Mouse (Mus musculus): ENCODE measurements at regions not wholly inside any gene's neighbourhood (a gene's known extent, or its start where the extent isn't known, plus 50 kb on each side); places are given as distances from the start of the nearest gene placed in this dataset.

DNA sequence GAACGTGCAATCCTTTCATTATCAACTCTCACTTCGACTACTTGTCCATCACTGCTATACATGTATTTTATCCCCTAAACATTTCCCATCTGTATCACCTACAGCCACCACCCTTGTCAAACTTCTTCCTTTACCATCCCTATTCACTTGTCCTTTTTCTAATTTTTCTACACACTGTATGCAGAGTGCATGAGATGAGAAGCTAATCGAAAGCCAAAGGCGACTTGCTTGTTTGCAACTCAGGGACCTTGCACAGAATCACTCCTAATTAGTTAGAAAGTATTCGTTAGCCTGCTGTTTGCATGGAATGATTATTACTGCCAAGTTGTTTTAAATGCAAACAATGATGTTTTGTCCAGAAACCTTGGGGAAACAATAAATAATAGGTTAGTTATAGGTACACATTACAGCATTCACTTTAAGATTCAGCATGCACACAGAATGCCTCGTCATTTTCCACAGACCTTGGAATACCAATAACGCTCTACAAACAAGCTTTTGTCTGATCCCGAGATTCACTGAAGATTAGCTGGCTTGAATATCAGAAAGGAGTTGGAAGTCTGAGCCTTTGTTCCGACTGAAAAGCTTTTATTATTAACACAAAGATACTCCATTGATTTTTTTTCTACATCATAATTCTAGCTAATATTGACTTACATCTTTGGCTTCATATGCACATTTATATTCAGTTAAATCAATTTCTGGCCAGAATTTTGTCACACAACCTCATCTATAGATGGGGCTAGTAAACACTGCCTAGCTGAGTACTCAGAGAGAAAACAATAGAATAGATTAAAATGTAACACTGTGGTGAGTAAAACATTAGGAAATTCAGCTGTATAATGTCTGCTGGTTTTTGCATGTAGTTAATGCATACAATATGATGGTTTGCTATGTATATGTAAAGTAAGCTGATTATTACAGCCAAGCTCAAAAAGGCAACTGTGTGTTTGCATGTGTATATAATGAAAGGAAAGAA is 130.4 kb upstream of the Cxadr start:
- DNase-seq (ENCODE audit: low spot score in 2 of 2): no peak

DNA sequence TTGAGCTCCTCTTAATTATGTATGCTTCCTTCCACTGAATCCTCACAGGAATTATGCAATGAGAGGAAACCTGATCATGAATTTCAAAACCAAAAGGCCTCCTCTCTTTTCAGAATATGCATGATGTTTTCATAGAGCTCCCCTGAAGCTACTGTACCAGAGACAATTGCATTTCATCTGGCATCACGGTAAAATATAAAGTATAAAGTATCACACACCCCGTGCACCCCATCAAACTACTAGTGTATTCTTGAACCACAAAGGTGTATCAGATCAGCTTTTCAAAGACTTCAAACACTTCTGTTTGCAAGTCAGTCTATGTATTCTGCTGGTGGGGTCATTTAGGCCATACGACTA is 144.4 kb upstream of the Cxadr start:
- no peak for DNase-seq (ENCODE audit: low spot score in 2 of 2)

DNA sequence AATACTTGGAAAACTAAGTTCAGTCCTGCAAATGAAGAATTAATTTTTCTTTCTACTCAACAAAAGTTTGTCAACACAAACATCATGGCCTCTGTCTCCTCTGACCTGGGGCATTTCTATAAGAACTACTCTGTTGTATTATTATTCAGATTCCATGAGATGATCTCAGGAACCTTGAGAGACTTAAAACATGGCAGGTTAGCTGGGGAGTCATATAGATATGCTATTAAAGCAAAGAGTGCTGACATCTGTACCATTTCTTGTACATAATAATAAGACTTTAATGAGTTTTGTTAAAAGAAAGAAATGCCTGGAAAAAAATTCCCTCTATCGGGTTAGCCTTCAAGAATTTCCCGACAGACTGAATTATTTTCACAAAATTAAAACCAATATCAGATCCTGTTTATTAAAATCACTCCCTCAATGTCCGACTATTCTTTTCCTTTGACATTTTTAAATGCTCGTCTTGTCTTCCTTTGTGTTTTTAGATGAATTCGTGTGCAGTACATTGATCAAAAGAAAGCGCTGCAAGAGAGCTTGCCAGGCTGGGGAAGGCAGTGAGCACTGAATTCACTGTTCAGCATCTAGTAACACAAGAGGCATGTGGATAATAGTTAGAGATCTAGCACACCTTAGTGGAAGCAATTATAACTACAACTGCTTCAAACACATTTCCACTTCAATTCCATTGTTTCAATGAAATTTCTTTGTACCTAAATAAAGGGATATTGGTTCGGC is 145.0 kb upstream of the Cxadr start:
- peak; percentile 34 to 87 for DNase-seq (ENCODE audit: low spot score in 2 of 2)

DNA sequence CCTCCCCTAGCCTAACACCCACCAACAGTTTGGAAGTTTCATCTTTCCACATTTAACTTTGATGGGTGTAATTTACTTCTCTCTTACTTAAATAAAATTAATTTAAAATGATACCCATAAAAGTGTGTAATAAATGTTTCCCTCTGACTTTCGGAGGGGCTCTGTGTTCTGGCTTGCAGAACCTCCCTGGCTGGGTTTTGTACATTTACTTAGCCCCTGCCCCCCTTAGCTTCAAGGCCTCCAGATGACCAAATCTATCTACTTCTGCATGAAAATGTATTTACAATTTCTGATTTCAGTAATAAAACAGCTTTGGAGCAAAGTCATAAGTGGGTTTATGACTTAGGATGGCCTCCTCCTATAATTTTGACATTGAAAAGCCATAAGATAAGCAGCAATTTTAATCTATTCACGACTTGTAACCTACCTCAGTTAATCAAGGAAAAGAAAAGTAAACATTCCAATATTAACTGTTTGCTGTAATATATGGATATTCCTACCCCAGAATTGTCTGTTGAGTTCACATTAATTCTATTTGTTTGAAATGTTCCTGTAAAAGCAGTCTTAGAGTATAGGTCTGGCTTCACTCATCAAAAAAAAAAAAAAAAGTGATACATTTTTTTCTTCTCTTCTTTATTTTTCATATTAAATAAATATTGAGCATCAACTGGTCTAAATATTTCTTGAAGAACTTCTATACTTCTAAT is 147.2 kb upstream of the Cxadr start:
- no peak for DNase-seq (ENCODE audit: low spot score in 2 of 2)

DNA sequence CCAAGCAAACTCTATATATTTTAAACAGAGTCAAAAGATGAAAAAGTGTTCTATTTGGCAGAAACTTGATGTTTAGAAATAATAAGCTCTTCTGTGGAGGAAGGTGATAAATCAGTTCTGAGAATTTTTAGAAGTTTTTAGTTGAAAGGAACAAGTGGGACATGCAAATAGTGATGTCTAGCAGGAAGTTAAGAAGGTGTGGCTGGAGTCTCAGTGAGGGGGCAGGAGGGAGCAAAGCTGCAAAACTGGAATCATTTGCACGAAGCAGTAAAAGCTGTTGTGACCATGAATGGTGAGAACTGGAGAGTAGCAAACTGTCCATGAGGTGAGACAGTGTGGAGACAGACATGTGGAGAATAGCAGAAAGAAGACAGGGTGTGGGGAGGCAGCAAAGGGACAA is 157.1 kb upstream of the Cxadr start:
- no peak for DNase-seq (ENCODE audit: low spot score in 2 of 2)

DNA sequence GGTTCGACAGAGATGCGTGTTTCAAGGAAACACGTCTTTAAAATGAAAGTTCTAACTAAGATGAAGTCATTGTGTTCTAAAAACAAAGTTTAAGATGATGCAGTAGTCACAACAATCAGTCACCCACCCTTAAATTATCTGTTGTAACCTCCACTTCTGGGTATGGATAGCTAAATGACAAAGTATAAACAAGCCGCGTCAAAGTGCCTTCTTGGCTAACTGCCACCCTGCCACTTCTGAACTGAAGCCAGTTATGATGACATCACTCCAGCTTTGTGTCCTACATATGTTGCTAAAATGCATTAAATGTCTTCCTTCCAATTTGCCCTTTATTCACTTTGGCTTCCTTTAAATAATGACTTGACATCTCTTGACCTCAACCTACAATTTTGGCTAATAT is 165.8 kb upstream of the Cxadr start:
- DNase-seq (ENCODE audit: low spot score in 2 of 2): no peak

DNA sequence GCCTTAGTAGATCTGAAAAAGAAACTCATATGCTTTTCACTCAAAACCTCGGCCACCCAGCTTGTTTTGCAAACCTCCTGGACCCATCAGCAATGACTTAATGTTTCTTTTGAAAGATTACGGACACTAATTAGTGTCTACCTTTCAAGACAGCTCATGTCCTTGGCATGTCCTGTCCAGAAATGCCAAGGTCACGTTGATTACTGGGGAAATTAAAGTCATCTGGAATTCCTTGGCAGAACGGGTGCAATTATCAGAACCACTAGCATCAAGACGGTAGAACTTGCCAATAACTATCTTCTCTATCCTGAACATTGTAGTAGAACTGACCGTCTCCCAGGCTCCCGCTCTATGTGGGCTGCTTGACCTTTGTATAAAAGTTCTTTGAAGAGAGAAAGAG is 166.8 kb upstream of the Cxadr start:
- no peak for DNase-seq (ENCODE audit: low spot score in 2 of 2)

DNA sequence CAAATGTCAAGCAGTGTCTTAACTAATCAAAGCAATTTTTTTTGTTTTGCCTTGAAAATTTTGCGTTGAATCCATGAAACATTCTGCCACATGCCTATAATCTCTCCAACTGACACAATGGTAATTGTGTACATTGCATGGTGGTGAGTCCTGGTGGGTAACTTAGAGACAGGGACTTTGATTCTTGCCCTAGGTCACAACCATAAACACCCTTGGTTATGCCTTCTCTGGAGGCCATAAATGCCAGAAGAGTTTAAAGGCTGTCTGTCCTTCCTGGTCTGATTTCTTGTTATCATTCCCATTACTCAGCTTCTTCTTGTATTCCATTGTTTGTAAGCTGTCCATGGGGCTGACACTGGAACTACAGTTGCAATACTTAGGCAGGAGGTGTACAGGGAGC is 179.6 kb upstream of the Cxadr start:
- no peak for DNase-seq (ENCODE audit: low spot score in 2 of 2)

DNA sequence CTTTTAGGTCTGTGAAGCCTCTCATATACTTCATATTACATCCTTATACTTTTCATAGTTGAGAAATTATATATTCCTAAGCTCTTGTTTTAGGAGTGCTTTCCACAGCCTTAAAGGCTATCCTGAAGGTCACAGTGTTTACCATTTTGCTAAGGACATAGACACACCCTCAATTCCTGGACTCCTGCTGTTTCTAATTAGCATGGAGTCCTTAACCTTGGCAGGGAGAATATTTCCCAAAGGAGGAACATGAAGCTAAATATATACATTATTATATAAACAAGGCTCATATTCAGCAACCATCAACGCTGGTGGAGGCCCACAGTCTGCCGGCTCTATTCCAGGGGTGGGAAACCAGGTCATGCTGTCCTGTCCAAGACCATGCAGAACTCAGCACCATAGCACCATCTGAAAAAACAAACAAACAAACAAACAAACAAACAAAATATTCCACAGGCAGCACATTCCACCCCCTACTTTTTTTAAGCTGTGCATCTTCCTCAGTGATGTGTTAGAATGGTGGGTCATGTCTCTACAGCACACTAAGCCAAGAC is 180.9 kb upstream of the Cxadr start:
- DNase-seq (ENCODE audit: low spot score in 2 of 2): no peak

DNA sequence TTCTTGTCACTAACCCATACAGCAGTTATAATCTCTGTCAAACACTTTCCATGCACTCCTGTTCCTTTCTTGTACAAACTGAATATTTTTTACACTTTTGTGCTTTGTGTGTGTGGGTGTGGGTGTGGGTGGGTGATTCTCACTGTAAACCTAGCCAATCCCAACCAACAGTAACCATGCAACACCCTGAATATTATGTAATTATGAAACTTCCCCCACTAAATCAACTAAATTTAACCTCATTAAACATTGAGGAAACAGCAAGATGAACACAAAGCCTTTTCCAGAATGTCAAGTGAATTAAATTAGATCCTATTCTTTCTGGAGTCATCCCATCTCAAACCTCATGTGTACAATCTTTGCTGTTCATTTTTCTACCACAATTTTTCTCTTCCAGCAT is 197.0 kb upstream of the Cxadr start:
- DNase-seq (ENCODE audit: low spot score in 2 of 2): peak in 1 of 2 experiments; percentile 26

DNA sequence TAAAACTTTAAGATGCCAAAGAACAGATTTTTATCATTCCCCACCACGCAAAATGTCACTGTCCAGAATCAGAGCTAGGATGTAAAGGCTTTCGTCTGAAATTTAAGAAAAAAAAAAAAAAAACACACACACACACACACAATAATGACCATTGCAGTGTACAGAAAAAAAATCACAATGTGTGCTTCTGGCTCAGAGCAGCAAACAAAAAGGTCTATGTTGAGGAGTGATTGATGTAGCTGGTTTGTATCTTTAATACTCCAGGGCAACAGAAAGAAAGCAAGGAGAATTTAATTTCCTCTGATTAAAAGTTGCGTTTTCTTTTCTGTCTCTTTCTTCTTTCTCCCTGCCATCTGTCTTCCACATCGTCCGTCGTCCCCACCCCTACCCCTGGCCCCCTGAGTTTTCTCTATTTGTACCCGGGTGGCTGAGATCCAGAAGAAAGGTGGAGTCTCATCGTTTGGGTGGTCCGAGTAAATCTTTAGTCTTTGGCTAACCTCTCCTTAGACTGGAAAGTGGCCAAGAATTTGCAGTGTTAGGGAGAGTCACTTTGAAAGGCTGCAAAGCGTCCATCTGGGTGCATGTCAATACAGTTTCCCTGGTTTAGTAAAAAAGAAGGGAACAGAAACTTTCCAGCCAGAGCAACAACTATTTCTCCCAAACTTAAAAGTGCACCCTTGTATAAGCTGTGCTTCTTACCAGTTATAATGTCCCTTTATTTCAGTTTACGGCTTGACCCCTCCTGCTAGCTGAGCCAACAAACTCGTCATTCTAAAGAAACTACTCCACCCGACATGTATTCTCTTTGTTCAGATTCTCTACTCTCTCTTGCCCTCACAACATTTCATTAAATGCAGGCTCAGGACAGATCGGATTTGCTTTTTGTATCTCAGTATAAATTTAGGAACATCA is 199.6 kb upstream of the Cxadr start:
- peak in 1 of 2 experiments; percentile 39 for DNase-seq (ENCODE audit: low spot score in 2 of 2)

DNA sequence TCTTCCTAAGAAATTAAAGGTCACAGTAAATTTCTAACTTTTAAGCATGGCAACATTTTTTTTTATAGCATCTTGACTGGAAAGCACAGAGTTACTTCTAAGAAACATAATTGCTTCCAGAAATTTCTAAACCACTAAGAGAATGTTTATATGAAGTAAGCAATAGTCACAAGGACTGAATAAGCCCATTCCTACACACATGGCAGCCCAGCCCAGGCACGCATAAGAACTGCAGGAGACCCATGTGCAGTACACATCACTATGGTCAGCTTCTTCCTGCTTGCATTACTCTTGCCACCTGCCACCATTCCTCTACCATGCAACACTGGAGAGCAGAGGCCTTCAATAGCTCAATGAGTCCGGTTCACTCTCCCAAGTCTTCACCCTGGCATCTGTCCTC is 201.4 kb upstream of the Cxadr start:
- no peak for DNase-seq (ENCODE audit: low spot score in 2 of 2)

DNA sequence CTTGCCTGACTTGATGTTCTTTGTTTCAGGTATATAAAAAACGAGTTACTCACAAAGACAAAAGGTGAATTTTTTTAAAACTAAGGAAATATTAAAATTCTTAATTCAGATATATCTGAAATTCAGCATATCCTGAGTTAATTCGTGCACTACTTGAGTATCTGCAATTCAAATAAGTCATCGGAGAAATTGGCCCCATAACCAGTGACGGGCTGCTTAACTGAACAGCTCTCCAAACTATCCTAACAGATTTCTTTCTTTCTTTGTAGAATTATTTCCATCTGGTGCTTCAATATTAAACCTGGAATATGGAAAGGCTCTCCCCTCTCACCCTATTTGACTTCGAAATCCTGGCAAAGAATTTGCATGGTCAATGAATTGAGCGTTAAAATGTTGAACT is 202.2 kb upstream of the Cxadr start:
- peak in 1 of 2 experiments; percentile 39 for DNase-seq (ENCODE audit: low spot score in 2 of 2)

DNA sequence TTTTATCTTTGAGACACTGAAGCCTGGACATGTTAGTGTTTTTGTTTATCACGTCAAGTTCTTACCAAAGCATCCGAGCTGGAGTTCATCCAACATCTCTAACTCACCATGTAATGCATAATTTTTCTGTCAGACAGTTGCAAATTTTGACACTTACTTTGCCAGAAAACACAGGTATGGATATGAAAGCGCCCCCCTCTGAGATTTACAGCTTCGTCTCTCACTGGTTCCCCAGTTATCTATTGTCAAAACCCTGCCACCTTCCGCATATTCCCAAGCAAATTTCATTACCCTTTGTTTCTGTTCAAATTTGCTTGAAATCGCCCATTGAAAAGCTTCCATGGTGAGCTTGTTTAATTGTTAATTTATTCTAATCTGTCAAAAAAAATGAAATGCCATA is 202.7 kb upstream of the Cxadr start:
- DNase-seq (ENCODE audit: low spot score in 2 of 2): peak in 1 of 2 experiments; percentile 28

DNA sequence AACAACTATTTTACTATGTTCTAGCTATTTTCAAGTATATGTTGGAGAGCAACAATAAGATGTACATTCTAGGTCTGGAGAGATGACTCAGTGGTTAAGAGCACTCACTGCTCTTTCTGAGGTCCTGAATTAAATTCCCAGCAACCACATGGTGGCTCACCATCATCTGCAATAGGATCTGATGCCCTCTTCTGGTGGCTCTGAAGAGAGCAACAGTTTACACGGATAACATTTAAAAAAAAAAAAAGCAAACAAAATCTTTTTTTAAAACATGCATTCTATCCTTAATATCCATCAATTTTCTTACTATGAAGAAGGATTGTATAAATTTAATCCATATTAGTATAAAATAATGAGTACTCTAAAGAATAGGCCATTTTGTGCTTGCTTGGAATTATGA is 204.7 kb upstream of the Cxadr start:
- DNase-seq (ENCODE audit: low spot score in 2 of 2): no peak

DNA sequence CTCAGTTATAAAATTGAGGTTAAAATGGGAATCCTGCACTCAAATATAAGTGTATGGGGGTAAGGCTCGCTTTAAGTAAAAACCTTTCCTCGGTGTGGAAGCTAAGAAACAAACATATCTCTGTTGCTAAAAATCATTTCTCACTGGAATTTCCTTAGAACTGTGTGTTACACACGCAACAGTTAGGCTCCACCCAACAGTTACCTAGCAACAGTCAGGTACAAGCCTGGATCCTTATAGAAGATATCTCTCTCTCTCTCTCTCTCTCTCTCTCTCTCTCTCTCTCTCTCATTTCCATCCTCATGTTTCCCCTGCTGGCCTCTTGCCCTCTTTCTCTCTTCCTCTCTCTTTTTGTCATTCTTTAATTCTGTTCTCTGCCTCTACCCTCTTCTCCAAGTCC is 211.1 kb upstream of the Cxadr start:
- DNase-seq (ENCODE audit: low spot score in 2 of 2): no peak

DNA sequence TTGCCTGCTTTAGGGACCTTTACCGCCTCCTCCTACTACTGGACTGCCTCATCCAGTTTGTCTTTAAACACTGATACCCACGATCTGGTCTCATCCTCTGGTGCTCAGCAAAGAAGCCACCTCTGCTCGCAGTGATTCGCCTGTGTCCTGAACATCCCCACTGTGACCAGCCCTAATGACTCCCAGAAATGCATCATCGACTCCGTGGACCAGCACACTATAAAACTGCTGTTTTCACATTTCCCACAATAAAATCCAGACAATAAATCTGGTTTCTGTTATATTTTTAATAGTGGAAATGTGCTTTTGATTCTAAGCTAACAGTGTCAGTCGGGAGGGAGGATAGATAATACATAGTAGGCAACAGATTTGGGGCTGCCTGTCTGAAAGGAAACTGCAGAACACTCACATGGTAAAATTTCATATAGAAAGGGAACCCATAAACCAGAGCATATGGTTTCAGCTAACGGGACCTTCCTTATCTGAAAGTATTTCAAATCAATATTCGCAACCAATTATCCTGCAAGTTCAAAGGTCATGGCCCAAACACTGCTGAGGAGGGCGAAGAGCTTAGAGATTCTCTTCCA is 233.7 kb upstream of the Cxadr start:
- no peak for DNase-seq (ENCODE audit: low spot score in 2 of 2)

DNA sequence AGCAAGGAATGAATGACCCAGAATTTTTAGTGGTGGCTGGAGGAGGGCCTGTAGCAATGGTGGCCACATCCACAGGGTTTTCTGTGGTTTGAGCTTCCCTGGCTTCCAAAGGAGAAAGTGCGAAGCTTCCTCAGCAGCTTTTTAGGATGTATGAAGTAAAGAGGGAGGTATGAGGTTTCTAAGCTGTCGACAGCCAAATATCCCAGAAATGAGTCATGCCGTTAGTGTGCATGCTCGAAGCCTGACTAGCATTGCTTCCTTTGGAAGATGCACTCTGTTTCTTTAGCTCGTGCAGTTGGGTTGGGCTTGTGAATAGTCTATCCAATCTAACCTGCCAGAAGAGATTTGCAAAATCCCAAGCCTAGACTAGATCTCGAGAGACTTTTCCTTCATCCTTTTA is 240.8 kb upstream of the Cxadr start:
- DNase-seq (ENCODE audit: low spot score in 2 of 2): no peak

DNA sequence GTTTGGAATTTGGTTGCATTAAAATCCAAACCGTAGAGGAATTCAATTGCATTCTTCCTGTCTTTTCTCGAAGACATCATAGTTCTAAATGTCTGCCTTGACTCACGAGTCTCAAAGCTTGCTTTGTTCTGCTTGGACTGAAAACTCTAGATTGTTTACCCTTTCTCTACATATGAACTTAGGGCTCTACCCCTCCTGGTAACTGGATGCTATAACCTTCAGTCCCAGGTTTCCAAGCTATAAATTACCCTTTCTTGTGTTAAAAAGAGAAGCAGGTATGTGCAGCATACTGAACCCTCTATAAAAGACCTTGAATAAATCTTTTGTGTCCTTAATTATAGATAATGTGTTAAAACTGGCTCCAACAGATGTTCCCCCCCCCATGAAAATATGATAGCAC is 243.7 kb upstream of the Cxadr start:
- DNase-seq (ENCODE audit: low spot score in 2 of 2): no peak

DNA sequence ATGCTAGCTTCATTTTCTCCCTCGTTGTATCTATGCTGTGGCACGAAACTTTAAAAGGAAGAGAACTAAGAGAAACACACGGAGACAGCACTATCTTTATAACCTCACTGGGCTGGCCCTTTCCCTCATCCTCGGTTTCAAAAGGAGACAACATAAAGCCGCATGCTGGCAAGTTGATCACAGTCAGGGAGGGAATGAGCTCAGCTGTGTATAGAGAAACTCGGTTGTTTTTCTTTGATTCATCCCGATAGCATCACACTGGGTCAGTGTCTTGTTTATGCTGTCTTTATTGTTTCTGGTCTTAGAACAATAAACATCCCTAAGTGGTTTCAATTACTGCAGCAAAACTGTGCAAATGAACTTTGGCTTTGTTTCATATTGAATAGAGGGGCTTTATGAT is 249.2 kb upstream of the Cxadr start:
- no peak for DNase-seq (ENCODE audit: low spot score in 2 of 2)
